Mouse (Mus musculus) mouse embryonic stem cell (cell line): ENCODE measurements around the gene Rab43.

ENCODE experiments used
- in situ Hi-C, 2 experiments: fragments of 300-500 bp; cut with MboI; formaldehyde crosslinking; loops; 1 replicate in 1 of 2; 3 replicates in 1 of 2; pipeline ENCODE4 v1.14.3; 2019 to 2020; ENCODE audit warnings: low sequenced_read_pairs in 2 of 2, low pct_unique_long_range_greater_than_20kb in 1 of 2, mixed read lengths in 1 of 2; ENCODE audit not compliant: unreplicated experiment in 1 of 2

The Rab43 gene

GRCm38 (mm10) chr6:87811675-87812338, at the start of gene Rab43:
Rab43 (minus strand) TSS chr6:87812164.
- in situ Hi-C loops: no loop called here

DNA sequence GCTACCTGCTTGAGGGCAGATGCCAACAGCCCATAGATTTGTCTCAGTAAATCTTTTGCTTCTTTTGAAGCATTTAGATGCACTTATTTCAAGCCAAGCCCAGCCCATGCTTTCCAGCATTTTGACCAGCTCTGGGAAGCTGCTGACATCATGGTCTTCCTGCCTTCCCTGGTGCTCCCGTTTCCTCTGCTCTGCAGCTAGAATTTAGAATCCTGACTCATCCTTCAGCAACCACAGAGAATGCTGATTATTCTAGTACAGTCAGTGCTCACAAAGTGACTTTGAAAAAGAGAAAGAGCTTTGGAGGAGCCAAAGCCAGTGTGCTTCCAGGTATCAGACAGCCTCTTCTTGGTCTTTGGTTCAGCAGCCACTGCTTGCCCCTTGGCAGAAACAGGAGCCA, 45.1 kb upstream of the Rab43 start:
- in situ Hi-C loops: no loop called here

GRCm38 (mm10) chr6:87853446-87853845, 41.5 kb upstream of the Rab43 start:
- in situ Hi-C loops: no loop called here

DNA sequence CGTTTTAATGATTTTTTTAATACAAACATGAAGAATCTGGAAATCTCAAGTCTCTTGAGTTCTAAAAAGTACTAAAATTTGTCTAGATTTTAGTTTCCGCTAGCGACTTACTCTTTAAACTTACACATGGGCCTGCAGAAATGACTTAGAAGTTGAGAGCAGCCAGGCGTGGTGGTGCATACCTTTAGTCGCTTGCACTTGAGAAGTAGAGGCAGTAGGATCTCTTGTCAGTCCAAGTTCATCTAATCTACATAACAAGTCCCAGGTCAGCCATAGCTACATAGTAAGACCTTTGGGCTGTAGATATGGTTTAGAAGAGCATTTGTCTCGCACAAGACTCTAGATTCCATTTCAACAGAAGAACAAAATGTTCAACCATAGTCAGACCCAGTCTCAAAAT, 39.9 kb upstream of the Rab43 start:
- in situ Hi-C loops: no loop called here

DNA sequence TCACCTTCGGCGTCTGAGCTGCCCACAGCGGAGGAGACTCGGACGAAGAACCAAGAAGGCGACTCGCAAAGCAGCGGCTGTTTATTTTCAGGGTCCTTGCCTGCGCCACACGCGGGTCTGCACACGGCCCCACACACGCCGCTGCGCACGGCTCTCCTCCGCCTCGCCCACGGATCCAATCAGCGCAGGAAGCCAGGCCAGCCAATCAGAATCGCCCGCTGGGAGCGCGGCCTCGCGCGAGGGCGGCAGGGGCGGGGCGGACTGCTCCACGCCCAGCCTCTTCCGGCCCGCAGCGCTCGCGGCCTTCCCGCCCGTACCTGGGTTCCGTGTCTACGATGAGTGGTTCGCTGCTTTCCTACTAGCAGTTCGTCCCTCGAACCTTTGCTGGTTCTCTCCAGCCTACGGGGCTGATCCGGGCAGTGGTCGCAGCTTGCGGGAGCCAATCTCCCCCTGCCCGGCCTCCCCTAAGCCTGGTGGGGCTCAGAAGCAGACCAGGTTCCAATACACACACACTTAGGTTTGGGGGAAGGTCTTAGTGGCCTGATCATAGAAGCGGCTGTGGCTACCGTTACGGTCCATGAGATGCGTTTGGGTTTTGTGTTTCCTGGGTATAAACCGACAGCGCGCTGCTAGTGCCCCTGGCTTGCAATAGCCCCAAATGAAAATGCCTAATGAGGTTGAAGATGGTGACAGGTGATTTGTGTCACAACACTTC, 39.1 kb upstream of the Rab43 start, which contains the start of gene Cnbp:
Gene Cnbp (minus strand): TSS at position 207 of the 715 bp plus-strand sequence.
- in situ Hi-C loops: no loop called here

GRCm38 (mm10) chr6:87850155-87850899, 38.4 kb upstream of the Rab43 start:
- in situ Hi-C loops: no loop called here

DNA sequence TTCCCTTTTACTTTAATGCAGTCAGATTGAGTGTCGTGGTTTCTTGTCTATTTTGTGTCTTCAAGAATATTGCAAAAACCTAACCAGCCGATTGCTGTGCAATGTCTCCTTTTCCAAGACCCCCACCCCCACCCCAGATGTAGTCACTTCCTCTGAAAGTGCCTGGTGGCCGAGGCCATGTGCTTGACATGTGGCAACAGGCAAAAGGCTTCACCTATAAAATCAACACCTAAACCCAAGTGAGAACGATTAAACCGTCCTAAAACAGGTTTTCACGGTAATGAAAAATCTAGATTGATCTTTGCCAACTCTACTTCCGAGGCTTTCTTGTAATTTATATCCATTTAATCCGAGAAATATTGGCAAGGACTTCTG, 37.8 kb upstream of the Rab43 start:
- in situ Hi-C loops: no loop called here

DNA sequence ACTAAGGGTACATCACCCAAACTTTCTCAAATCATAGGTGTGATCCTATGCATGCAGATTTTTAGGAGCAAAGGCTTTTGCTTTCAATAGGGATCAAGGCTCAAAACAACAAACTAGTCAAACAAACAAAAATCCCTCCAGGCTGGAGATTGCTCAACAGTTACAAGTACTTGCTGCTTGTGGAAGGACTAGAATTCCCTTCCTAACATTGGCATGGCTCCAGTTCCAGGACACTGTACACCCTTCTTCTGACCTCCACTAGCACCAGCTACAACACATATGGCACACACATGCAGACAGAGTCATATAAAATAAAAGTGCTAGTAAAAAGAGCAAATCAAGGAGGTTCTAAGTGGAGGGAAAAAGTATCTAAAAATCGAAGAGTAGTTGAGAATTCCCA, 34.8 kb upstream of the Rab43 start:
- in situ Hi-C loops: no loop called here

DNA sequence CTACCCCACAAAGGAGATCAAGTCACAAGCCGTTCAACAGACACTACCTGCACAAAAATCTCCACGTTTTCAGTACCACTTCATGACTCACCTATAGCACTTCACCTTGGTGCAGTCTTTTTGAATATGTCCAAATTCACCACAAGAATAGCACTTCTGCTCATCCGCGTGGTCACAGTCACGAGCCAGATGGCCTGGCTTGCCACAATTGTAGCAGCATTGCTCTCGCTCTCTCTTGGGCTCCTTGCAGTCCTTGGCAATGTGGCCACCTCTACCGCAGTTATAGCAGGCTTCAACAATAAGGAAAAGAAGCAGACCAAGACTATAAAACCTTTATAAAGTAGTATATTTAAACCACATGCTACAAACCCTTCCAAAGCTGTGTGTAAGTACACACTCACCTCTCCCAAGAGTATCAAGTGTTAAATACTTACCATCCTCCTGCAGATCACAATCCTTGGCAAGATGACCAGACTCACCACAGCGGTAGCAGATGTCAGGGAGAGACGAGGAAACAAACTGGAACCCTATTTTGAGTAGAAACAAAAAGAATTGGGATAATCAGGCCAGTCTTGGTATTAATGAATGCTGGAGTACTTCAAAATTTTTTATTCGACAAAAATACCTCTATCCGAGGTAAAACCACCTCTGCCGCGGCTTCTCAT, 33.2 kb upstream of the Rab43 start:
- in situ Hi-C loops: no loop called here

GRCm38 (mm10) chr6:87842254-87842653, 30.3 kb upstream of the Rab43 start:
- in situ Hi-C loops: no loop called here

DNA sequence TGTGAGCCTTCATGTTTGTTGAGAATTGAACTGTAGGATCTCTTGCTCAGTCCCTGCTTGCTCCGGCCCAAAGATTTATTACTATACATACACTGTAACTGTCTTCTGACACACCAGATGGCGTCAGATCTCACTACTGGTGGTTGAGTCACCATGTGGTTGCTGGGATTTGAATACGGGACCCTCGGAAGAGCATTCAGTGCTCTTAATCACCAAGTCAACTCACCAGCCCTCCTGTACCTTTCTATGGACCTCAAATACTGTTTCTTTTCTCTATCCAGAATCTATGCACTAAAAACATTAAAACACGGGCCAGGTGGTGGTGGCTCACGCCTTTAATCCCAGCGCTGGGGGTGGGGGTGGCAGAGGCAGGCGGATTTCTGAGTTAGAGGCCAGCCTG, 29.7 kb upstream of the Rab43 start:
- in situ Hi-C loops: no loop called here

- in situ Hi-C loops: no loop called here
Observed at GRCm38 (mm10) chr6:87839797-87840341, 27.9 kb upstream of the Rab43 start.

DNA sequence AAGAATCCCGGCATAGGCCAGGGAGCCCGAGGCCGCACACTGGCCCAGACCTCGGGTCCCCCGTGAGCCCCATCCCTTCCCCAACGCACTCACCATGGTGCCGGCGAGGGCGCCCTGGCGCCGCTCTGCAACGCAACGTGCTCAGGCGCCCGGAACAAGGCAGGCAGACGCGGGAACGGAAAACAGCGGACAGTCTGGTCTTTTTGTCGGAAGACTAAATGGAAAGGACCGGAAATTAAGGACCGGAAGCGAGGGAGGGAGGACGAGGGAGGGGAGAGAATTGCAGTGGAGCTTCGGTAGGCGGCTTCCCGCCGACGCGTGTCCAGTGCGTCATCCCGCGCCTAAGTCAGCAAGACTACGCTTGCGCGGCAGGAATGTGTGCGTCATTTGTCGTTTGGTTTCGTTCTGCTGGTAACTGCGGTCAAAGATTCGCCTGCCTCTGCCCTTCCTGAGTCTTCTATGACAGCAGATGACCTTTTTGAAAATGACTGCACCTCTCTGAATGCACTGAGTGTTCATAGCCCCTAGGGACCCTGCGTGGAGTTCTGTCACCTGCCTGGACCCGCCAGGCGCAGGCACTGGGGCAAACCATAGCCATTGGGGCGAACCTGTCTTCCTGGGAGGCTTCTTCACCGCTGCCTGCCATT, 26.7 kb upstream of the Rab43 start, which contains the start of gene Isy1:
Gene Isy1 (minus strand): TSS at position 248 of the 647 bp plus-strand sequence.
- in situ Hi-C loops: no loop called here

DNA sequence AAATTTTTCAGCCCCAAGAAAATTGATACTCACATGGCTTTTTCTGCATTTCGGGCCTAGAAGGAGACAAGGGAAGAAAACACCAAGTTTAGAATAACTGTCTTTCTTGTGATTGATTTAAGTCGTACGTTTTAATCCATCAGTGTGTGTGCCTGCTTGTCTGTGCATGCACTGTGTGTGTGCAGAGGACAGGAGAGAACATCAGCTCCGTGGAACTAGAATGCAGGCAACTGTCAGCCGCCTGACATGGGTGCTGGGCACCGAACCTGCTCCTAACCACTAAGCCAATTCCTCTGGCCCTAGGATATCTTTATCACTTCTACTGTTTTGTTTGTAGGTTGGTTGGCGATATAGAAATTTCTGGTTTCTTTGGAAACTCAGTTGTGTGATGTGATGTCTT, 23.7 kb upstream of the Rab43 start, which contains the start of gene Gm45140:
Gene Gm45140 (minus strand): TSS at position 101 of the 400 bp plus-strand sequence.
- in situ Hi-C loops: no loop called here

DNA sequence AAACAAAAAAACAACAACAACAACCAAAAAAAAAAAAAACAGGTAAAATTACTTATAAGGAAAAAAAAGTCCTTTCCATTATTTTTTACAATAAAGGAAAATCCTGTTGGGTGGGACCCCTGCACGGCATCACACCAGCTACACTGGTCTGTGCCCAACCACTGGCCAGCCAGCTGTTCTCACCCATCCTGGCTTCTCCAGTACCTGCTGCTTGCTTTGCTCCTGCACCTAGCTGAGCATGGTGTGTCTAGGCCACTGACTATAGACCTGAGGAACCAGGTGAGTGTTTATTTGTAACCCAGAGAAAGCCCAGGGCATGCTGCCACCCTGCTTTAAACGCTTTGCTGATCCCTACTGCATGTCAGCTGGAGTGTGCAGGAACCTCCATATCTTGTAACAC, 8.4 kb upstream of the Rab43 start:
- in situ Hi-C loops: no loop called here

- in situ Hi-C loops: no loop called here
Observed at GRCm38 (mm10) chr6:87814486-87814885, 2.5 kb upstream of the Rab43 start.

DNA sequence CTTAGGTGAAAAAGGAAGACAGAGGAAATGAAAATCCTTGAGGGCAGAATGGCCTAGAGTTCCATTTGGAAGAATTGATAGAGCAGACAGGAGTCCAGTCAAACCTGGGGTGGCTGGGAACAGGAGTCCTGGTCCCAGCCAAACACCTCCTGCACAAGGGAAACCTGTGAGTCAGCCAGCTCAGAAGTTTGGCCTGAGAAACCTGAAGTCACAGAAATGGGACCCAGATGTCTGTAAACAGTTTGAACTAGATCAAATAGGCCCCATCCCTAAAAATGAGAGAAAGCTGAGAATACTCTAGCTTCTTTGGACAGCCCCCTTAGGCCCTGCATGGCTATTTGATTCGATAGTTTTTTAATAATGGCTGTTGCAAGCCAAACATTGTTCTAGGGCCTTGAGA, 692 bp upstream of the Rab43 start:
- in situ Hi-C loops: no loop called here
